Mouse (Mus musculus) kidney, adult 11 months (tissue): Measurements from ENCODE around the gene Ddx51.

ENCODE experiments used
- DNase-seq: peaks from one replicate; pipeline ENCODE4 v3.0.0; 2022

Gene Ddx51

GRCm38 (mm10) chr5:110652719-110653648 is at the start of gene Ddx51, which contains the start of gene Noc4l:
Gene Ddx51, plus strand, starts transcription at chr5:110653451.
Gene Noc4l, minus strand, starts transcription at chr5:110653417.
- DNase-seq = peak; percentile 85

- no peak for DNase-seq
Measured at GRCm38 (mm10) chr5:110604311-110604710, 48.9 kb upstream of the Ddx51 start.

- DNase-seq = no peak
Measured at GRCm38 (mm10) chr5:110605531-110606221, 47.6 kb upstream of the Ddx51 start.

GRCm38 (mm10) chr5:110607767-110608166 is 45.5 kb upstream of the Ddx51 start:
- no peak for DNase-seq

- no peak for DNase-seq
Measured at GRCm38 (mm10) chr5:110608336-110608735, 44.9 kb upstream of the Ddx51 start.

- DNase-seq = no peak
Measured at GRCm38 (mm10) chr5:110608941-110609340, 44.3 kb upstream of the Ddx51 start.

- no peak for DNase-seq
Measured at GRCm38 (mm10) chr5:110609425-110609824, 43.8 kb upstream of the Ddx51 start.

GRCm38 (mm10) chr5:110609868-110610267 is 43.4 kb upstream of the Ddx51 start:
- no peak for DNase-seq

GRCm38 (mm10) chr5:110610484-110610883 is 42.8 kb upstream of the Ddx51 start:
- no peak for DNase-seq

GRCm38 (mm10) chr5:110611435-110612158 is 41.7 kb upstream of the Ddx51 start:
- DNase-seq = no peak

GRCm38 (mm10) chr5:110619226-110619625 is 34.0 kb upstream of the Ddx51 start:
- DNase-seq = no peak

GRCm38 (mm10) chr5:110624319-110624718 is 28.9 kb upstream of the Ddx51 start:
- no peak for DNase-seq

GRCm38 (mm10) chr5:110627351-110627750 is 25.9 kb upstream of the Ddx51 start:
- DNase-seq = no peak

- no peak for DNase-seq
Measured at GRCm38 (mm10) chr5:110628156-110628555, 25.1 kb upstream of the Ddx51 start.

- DNase-seq = peak; percentile 79
Measured at GRCm38 (mm10) chr5:110629525-110630120, 23.6 kb upstream of the Ddx51 start.

- DNase-seq = no peak
Measured at GRCm38 (mm10) chr5:110635951-110636707, 17.1 kb upstream of the Ddx51 start.

- no peak for DNase-seq
Measured at GRCm38 (mm10) chr5:110638306-110639074, 14.8 kb upstream of the Ddx51 start.

GRCm38 (mm10) chr5:110639459-110639858 is 13.8 kb upstream of the Ddx51 start:
- peak; percentile 53 for DNase-seq

- no peak for DNase-seq
Measured at GRCm38 (mm10) chr5:110646377-110646776, 6.9 kb upstream of the Ddx51 start.

GRCm38 (mm10) chr5:110653686-110654085 is 435 bp downstream of the Ddx51 start:
- no peak for DNase-seq

GRCm38 (mm10) chr5:110659682-110660081 is 6.4 kb downstream of the Ddx51 start:
- no peak for DNase-seq
